Mouse (Mus musculus): ENCODE data around the gene Ccdc117. TPM values are rescaled to one million over a fixed set of nuclear protein-coding genes. Genes with fewer than 3 reads are reported as not detected.
A peak's percentile ranks its signal among the peaks of the same experiment; 100 is the strongest.
"Not testable (repeated sequence)": the region's sequence is repeated elsewhere in the genome, so short reads cannot be mapped to it uniquely, and the experiment has no call there.

Gene Ccdc117
- total RNA-seq, 2 experiments from 2014 or later: 17.6 to 20.5 TPM

DNA sequence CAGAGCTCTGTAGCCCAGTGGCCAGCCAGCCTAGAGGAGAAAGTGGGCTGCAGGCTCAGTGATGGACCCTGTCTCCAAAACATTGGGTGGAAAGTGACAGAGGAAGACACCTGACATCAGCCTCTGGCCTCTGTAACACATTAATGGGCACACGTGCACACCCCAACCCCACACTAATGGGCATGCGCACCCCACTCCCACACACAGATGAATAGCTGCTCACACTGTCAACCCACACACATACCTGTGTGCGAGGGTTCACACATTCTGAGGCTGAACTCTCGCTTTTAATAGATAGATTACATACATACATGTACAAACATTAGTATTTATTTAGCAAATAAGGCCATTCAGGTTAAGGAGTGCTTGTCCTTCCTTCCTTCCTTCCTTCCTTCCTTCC is 27.9 kb downstream of the Ccdc117 start:
- no peak for DNase-seq
- intact Hi-C loops (cut with DNase I): no loop called here

DNA sequence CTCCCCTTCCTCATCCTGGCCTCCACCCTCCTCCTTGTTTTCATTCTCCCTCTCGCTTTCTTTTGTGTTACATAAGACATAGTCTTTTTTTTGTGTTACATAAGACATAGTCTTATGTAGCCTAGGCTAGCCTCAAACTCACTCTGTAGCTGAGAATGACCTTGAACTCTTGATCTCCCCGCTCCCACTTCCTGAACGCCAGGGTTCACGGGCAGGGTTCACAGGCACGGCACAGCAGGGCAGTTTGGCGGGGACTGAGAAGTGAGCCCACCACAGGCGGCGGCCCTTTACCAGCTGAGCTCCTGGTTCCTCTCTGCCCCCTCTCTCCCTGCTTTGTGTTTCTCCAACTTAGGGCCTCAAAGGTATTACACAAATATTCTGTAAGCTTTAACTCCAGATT is 29.0 kb downstream of the Ccdc117 start:
- no peak for DNase-seq
- intact Hi-C loops (cut with DNase I): no loop called here

DNA sequence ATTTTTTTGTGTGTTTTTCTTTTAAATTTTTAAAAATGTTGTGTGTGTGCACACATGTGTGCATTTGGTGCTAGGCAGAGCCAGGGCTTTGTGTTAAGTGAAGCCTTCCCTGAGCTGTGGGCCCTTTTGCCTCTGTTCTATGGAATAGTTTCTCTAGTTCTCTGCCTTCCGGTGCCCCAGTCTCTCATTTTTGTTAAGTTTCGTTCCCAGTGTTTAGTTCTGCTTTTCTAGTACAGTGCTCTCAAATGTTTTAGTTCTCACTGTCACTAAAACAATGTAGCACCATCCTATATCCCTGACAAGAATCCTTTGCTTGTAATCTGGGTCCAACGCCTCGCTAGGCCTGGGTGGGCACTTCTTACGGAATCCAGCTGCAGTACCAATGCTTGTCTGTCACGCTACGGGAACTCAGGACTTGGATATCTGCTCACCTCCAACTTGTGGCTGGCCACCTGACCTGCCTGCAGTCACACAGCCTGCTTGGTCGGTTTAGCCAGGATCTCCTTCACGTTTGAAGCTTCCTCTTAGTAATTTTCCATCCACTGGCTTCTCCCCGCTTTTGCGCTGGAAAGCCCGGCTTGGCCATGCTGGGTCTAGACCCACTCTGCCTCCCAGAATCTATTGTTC is 29.8 kb downstream of the Ccdc117 start:
- intact Hi-C loops (cut with DNase I): no loop called here
- DNase-seq: no peak

DNA sequence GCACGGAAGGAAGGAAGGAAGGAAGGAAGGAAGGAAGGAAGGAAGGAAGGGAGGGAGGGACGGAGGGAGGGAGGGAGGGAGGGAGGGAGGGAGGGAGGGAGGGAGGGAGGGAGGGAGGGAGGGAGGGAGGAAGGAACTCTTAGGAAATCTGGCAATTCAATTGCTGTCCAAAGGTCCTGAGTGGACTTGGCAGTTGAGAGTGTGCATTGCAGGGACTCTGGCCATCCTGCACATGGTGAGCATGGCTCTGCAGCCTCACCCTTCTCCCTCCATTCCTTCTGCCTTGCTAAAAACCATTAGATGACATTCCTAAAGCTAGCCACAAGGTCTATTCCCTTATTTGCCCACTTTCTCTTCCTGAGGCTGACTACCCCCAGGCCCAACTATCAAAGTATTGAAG is 31.3 kb downstream of the Ccdc117 start:
- DNase-seq; intact Hi-C loops (cut with DNase I): not testable (repeated sequence)

DNA sequence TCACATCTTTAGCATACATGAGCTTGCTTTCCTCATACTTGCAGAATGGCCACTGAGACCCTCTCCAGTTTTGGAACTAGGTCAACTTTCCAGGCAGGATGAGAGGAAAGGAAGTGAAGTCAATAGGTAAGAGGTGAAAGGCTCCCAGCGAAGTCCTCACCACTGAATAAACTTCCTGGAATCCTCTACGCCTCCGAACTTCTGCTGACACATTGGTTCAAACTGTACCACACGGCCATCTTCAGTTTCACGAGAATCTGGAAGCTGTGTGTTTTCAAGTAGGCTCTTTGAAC is 31.9 kb downstream of the Ccdc117 start:
- no peak for DNase-seq
- intact Hi-C loops (cut with DNase I): no loop called here

DNA sequence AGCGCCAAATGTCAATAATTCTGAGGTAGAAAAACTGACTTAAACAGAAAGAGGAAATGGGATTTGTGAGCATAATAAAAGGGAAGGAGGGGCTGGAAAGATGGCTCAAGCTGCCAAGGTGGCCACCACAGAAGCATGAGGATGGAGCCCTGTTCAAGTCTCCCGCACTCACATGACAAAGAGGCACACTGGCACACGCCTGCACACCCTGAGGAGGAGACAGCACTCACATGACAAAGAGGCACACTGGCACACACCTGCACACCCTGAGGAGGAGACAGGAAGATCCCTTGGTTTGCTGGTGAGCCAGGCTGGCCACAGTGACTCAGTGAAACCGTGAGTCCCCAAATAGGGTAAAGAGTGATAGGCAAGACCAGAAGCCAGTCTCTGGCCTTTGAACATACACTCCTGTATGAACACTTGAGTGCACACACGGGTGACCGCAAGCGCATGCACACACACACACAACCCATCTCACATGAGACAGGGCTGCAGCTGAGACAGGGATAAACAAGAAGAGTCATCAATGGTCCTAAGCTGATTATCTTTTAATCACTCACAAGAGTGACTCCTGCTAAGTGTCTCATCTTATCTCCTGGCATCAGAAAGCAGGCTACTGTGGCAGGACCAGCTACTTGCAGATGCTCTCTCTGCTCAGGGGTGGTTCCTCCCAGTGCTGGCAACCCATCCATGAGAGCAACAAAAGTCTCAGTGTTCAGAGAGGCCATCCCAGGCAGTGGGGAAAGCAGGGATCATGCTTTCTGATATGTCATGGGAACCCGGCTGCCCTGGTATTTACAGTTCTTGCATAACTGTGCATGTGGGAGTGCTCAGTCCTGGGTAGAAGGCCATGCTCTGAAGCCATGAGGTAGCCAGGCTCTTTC is 32.5 kb downstream of the Ccdc117 start:
- no peak for DNase-seq
- intact Hi-C loops (cut with DNase I): no loop called here

DNA sequence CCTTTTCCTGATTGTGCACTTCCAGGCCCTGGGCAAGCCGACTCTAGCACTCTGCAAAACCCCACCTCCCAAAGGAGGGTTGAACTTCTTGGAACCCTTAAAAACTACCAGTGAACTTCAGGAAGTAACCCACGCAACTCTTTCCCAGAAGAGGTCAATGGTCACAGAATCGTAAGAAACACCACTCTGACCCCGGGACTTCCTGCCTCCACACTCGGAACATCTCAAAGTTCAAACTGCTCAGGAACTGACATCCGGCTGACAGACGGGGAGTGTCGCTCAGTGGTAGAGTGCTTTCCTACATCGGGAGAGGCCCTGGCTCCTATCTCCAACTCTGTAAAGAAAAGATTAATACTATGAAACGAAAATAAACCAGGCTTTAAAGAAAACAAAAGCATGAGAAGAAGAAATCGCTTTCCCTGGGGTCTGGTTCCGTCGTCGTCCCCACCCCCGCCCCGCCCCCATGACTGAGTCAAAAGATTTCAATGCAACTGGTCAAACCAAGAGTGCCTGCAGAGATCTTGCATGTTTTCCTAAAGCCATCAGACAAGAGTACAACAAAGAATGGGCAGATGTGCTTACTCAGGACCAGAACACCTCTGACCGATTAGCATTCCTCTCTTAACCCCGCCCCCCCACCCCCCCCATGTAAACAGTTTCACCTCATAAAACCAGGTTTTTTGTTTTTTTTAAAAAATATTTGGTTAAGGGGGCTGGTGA is 36.0 kb downstream of the Ccdc117 start:
- DNase-seq: peak; percentile 31 to 45

DNA sequence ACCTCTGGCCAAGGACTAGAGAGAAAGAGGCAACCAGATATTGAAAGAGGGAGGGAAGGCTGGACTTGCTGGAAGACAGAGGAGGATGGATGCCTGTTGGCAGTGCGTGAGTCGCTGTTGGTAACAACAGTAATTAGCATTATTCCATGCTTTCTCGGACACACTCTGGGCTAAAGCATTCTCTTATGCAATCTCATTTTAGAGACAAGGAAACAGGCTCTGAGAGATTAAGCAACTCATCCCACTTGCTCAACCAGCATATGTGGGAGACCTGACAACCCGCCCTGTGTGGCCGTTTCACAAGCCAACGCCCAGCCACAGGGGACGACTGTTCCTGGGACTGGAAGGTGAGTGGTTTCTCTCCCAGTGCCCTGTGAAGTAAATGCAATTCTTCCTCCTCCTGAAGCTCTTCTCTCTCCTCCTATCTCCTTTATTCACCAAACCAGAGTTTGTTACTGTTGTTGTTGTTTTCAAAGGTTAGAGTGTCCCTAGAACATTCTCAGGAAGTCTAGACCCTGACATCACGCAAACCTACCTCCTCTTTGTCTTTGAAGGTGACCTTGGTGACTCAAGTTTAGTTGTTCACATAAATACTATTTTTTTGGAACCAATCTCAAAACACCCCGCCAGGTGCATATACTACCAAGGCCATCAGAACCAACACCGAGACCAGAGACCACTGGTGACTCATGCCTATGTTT is 39.5 kb downstream of the Ccdc117 start:
- no peak for DNase-seq
- intact Hi-C loops (cut with DNase I): no loop called here

More for the DNA sequence above, 36.0 kb downstream of the Ccdc117 start:
- intact Hi-C loops (cut with DNase I): no loop called here

DNA sequence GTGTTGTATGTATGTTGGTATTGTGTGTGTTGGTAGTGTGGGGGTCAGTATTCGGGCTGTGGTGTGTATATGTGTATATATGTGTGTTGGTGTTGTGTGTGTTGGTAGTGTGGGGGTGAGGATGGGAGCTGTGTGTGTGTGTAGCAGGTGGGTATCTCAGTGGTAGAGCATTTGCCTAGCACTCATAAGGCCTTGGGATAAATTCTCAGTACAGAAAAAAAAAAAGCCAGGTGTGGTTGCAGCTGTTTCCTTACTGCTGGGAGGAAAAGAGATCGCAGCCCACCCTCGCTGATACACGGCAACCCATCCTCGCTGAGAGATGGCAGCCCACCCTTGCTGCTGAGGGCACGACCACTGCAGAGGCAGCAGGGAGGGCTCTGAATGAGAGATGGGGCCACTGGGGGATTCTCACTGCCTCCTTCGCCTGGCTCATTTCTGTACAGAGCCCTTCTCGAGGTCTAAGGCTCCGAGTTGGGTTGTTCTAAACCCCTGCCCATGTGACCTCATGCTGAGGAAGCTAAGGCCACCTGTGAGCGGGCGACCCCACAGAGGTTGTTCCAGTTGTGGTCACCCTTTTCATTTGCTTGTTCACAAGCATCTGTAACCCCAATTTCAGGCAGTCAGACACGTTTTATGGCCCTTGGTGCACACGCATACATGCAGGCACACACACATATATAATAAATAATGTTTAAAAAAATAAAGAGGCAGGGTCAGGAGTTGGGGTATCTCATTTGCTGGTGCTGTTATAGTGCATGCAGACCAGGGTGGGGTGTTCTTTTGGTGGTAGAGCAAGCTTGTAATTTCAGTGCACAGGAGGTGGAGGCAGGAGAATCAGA is 40.9 kb downstream of the Ccdc117 start:
- no peak for DNase-seq

DNA sequence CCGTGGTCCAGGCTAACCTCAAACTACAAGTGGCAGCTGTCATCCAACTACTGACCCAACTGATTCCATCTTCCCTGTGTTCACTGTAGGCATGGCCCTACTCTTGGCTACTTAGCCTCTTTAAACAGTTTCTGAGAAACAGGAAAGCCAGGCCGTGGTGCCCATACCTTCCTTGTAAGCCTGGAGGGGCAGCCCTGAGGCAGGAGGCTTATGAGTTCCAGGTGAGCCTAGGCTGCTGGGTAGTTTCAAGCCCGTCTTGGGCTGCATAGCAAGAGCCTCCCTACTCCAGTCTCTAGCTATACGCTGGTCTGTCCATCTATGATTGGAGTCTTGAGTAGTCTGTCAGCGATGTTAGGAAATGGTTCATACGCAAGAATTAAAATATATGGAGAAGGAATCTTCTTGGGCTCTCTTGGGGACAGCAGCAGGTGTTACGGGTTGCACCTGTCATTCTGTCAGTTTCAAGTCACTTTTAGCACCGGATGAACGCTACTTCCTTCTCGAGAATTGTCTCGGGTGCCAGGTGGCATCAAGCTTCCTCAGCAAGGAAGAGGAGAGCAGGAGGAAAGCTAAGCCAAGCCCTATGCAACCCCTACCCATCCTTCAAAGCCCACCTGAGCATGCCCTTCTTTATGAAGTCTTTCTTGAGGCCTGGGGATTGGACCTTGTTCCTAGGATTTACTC is 41.9 kb downstream of the Ccdc117 start:
- DNase-seq: no peak

More for the DNA sequence above, 40.9 kb downstream of the Ccdc117 start:
- intact Hi-C loops (cut with DNase I): no loop called here

DNA sequence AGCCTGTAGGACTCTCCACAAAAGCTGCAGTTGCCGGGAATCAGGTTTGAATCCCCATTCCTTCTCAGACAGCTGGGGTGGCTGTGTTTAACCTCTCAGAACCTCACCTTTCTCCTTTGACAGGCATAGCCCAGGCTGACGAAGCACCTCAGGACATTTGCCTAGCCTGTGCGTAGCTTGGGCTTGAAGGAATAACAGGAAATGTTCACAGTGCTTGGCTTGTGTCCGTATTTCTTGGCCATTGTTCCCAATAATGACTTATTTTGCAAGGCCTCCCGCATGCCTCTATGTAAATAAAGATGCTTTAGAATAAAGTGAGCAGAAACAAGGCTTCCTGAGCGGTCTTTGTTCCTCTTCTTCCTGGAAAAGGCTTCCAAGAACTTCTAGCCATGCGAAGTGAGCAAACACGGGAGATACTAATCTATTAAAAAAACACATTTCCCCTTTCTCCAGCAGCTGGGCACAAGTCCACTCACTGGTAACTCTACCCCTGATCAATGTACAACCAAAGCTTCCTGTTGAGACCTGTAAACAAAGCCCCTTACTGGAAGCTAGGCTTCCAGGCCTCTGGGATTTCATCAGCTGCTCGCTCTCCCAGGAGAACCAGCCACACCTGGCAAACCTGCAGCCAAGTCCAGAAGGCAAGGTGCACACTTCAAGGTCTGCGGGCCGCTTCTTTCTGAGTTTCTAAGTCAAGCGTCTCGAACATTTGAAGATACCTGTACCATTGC is 42.9 kb downstream of the Ccdc117 start:
- no peak for DNase-seq
- intact Hi-C loops (cut with DNase I): no loop called here

More for the DNA sequence above, 41.9 kb downstream of the Ccdc117 start:
- intact Hi-C loops (cut with DNase I): no loop called here

DNA sequence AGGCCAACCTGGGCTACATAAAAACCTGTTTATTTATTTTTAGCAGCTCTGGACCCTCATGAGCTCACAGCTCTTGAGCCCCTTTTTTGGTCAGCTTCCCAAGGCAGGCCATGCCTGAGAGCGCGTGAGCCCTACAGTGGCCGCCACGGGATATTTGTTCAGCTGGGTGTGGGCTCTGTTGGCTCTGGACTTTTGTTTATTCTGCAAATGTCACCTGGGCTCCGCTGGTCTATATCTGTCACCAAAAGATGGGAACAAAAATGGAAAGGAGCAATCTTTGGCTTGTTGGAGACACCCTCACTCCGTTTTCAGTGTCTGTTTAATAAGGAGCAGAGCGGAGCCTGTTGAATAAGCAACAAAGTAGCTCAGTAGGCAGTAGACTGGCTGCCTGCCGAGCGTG is 43.6 kb downstream of the Ccdc117 start:
- intact Hi-C loops (cut with DNase I): no loop called here
- no peak for DNase-seq

DNA sequence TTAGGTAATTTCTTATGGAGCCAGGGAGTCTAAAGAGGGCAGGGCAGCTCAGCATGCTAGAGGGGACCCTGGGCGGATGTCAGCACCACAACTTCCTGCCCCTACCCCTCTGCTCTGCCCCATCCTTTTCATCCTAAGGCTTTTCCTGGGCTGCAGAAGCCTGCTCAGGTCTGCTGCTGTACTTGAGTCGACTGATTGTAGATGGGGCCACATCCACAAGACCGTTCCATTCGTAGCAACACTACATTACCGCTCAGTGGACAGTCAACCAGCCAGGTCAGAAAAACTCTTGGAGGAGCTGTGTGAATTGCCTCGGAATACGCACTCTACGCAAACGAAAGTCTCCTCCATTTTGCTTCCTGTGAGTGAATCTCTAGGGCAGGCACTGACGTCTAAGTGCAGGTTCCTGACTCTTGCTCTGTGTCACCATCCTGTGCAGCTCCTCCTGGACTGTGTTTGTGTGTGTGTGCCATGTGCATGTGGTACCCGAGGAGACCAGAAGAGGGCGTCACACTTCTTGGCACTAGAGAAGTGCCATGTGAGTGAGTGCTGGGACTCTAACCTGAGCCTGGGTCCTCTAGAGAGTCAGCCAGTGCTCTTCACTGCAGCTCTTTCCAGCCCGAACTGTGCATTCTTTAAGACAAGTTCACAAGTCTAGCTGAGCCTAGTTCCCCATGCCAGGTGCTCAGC is 45.3 kb downstream of the Ccdc117 start:
- intact Hi-C loops (cut with DNase I): no loop called here
- DNase-seq: no peak

DNA sequence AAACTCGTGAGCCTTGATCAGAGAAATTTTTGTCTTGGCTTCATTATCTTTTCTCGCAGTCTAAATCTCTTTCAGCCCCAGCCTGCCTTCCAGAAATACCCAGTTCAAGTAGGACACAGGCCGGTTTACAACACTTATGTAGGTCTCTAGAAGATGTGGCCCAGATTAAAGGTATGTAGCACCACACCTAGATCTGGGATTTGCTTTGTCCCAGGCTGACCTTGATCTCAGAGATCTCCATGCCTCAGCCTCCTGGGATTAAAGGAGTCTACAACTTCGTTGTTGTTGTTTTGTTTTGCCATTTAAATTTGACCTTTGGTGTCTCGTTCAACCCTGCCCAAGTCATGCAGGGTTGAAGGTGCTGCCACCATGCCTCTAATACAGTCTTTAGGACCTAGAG is 46.1 kb downstream of the Ccdc117 start:
- DNase-seq: no peak
- intact Hi-C loops (cut with DNase I): no loop called here

DNA sequence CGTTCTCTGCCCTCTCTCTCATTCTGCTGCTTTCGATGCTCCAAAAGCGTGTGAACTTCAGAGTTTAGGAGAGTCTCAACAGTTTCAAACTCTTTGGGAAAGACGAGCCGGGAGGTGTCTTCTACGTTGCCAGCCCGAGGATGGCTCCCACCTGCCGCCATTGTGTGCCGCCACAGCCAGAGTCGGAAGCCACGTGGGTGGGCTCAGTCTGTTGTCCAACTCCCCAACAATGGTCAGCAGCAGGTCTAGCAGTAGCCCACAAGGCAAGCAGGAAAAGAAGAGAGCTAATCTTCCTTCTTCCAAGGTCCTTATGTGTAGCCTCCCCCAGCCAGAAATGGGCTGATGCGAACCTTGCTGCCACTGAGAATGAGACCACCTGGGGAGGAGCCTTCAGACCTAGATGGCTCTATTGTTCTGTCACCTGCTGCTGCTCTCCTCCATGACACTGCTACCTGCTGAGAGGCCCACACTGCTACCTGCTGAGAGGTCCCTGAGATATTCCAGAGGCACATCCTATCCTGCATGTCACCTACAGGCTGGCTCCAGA is 46.6 kb downstream of the Ccdc117 start:
- no peak for DNase-seq
- intact Hi-C loops (cut with DNase I): no loop called here

DNA sequence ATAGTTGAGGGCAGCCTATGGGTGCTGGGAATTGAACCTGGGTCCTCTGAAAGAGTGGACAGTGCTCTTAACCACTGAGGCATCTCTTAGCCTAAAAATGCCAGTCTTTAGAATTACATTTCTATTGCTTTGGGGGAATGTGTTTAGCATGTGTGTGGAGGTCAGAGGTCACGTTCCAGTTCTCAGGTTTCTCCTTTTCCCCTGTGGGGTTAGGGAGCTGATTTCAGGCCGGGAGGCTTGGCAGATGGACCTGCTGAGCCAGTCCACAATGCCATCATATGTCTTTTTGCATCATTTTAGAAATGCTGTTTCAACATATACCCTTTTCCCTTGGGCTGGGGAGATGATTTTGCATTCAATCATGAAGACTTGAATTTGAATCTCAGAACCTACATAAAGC is 48.1 kb downstream of the Ccdc117 start:
- intact Hi-C loops (cut with DNase I): no loop called here
- DNase-seq: no peak

DNA sequence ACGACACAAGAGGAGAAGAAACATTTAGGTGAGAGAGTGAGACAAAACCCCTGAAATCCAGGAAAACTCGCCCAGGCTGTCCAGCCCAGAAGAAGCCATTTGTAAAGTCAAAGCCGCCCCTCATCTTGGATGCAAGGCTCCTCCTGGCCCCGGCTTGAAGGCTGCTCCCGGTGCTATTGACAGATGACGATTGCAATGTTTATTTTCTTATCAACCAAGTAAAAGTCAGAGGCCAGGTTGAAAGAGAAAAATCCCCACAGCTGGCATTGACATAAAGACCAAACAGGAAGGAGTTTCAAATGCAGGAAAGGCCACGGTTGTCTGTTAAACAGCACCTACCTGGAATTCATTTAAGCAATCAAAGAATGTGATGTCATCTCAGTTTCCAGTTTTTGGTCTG is 50.1 kb downstream of the Ccdc117 start:
- no peak for DNase-seq

More for the DNA sequence above, 50.1 kb downstream of the Ccdc117 start:
- intact Hi-C loops (cut with DNase I): no loop called here

All from heart, postnatal 14 days (tissue).